In the genomic region with DNA sequence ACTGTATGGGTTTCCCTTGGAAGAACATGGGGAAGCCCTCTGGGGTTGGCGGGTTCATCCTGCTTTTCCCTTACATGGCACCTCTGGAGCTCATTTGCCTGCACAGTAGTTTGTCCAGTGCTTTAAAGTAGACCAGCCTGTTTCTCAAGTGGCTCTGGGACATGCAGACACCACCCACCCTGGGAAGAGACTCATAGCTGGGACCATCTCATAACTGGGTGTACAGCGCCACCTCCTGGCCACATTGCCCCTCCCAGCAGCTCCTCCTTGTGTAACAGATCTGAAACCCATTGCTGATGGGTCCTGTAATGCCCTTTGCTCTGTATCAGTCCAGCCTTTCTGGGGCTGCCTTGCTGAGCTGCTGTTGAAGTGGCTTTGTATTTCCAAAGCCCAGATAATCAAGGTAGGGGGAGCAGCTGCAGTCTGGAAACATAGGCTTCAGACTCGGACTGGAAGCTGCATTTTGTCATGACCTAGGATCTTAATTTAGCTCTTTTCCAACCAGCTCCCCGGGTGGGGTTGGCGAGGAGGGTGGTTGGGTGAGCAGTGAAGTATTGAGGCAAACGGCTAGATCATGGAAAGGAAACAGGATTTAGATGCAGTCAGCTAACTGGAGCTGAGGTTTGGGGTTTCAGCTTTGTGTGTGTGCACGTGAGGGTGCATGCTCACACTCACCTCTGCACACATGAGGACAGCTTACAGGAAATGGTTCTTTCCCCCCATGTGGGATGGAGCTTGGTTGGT, we compare ENCODE assay signal across 8 mouse cellular contexts. TPM values are rescaled to one million over a fixed set of nuclear protein-coding genes. Genes with fewer than 3 reads are reported as not detected.
DNase-seq lines count a peak whose midpoint lies in the region; ATAC-seq lines count a peak whose summit lies in the region.

No protein-coding gene starts in this region.

- H3K4me1 ChIP-seq in hindbrain, embryonic 12.5 days = peaks cover 34% of the 10 kb centered on the region

- no peaks in the 10 kb centered on the region for H3K27me3 ChIP-seq in hindbrain, embryonic 12.5 days

- H3K4me3 ChIP-seq in hindbrain, embryonic 12.5 days = no peak overlapping the region

- peak; percentile 87 for DNase-seq in Muller cell, postnatal 12 days (ENCODE audit: inconsistent ontology term)
- peak; percentile 93 to 96 for DNase-seq in cerebellum, postnatal 10 days
- DNase-seq in frontal cortex, postnatal 14 days (ENCODE audit: low spot score in 2 of 2) = peak; percentile 68 to 79
- DNase-seq in layer of hippocampus, postnatal 10 days (ENCODE audit: low spot score in 2 of 2) = peak; percentile 93
- peak; percentile 95 for DNase-seq in lung, postnatal 10 days
- peak; percentile 84 for DNase-seq in ovary, postnatal 36 days (ENCODE audit: low spot score)
- DNase-seq in thymus, postnatal 25 days = peak; percentile 85

- H3K9ac ChIP-seq in hindbrain, embryonic 12.5 days = no peak overlapping the region

- 64% methylated on average over 7 of the region's 7 CpGs for WGBS in hindbrain, embryonic 12.5 days

- peak; percentile 66 for ATAC-seq in hindbrain, embryonic 12.5 days (ENCODE audit: low FRiP score)

- H3K4me2 ChIP-seq in hindbrain, embryonic 12.5 days (replicated peaks) = no peak overlapping the region

- peaks cover 37% of the 10 kb centered on the region for H3K36me3 ChIP-seq in hindbrain, embryonic 12.5 days

- no peaks in the 10 kb centered on the region for H3K9me3 ChIP-seq in hindbrain, embryonic 12.5 days (replicated peaks)

- H3K27ac ChIP-seq in hindbrain, embryonic 12.5 days = no peak overlapping the region

RNA-seq across cellular contexts. Expression of a gene that starts 10.0 kb away (rescaled TPM):
- 1.6 and 2.1 TPM in 2 replicates for polyA plus RNA-seq in hindbrain, embryonic 12.5 days (2016; fragmentation: Nextera tagmentation; extraction: Ambion mirVana)
- total RNA-seq in layer of hippocampus, postnatal 10 days (2021) = under 1 TPM; 0.11 to 0.18 TPM

RNA-seq across cellular contexts. Expression of a gene that starts 12.0 kb away (rescaled TPM):
- polyA plus RNA-seq in hindbrain, embryonic 12.5 days (2016; fragmentation: Nextera tagmentation; extraction: Ambion mirVana) = 50.5 and 51.1 TPM in 2 replicates
- 10 to 100 TPM; 78.9 to 88.9 TPM for total RNA-seq in layer of hippocampus, postnatal 10 days (2021)

RNA-seq across cellular contexts. Expression of a gene that starts 40.2 kb away (rescaled TPM):
- polyA plus RNA-seq in hindbrain, embryonic 12.5 days (2016; fragmentation: Nextera tagmentation; extraction: Ambion mirVana) = 65.3 and 67.4 TPM in 2 replicates
- total RNA-seq in layer of hippocampus, postnatal 10 days (2021) = 10 to 100 TPM; 31.4 to 36.3 TPM

RNA-seq across cellular contexts. Expression of a gene that starts 50.7 kb away (rescaled TPM):
- 31.8 and 34.9 TPM in 2 replicates for polyA plus RNA-seq in hindbrain, embryonic 12.5 days (2016; fragmentation: Nextera tagmentation; extraction: Ambion mirVana)
- total RNA-seq in layer of hippocampus, postnatal 10 days (2021) = 10 to 100 TPM; 12.6 to 14.0 TPM

RNA-seq across cellular contexts. Expression of a gene that starts 50.8 kb away (rescaled TPM):
- polyA plus RNA-seq in hindbrain, embryonic 12.5 days (2016; fragmentation: Nextera tagmentation; extraction: Ambion mirVana) = 0.22 and 0.34 TPM in 2 replicates
- under 1 TPM; 0.27 to 0.34 TPM for total RNA-seq in layer of hippocampus, postnatal 10 days (2021)
